Mouse (Mus musculus): ENCODE measurements around the gene Ikzf4. TPM values are rescaled to one million over a fixed set of nuclear protein-coding genes. Genes with fewer than 3 reads are reported as not detected.

The Ikzf4 gene
- polyA plus RNA-seq, 1 experiment from 2014 or later = 2.8 TPM

- Histone ChIP-seq H3K4me3 (no peak overlapping the region), H3K27me3 (ENCODE audit: low read depth, poor library complexity, severe bottlenecking) (0 out of 2 replicates have a peak, but pooled peaks cover 3% of the 10 kb centered on the region), H3K27ac (replicated peaks) (0 out of 2 replicates have a peak overlapping the region, but pooled peaks have one; percentile 13), H3K9me3 (replicated peaks) (no peaks in the 10 kb centered on the region), H3K36me3 (no peaks in the 10 kb centered on the region), H3K4me1 (peaks cover 6% of the 10 kb centered on the region)
- DNase-seq (ENCODE audit: low spot score) = no peak
- WGBS = 46% methylated on average over 9 of the region's 9 CpGs
Observed at GRCm38 (mm10) chr10:128659490-128659889, 13.7 kb upstream of the Ikzf4 start.

GRCm38 (mm10) chr10:128657844-128658243, 12.1 kb upstream of the Ikzf4 start:
- 62% methylated on average over 9 of the region's 9 CpGs for WGBS
- no peak for DNase-seq (ENCODE audit: low spot score)
- Histone ChIP-seq H3K36me3 (no peaks in the 10 kb centered on the region), H3K4me3 (no peak overlapping the region), H3K27me3 (ENCODE audit: low read depth, poor library complexity, severe bottlenecking) (0 out of 2 replicates have a peak, but pooled peaks cover 3% of the 10 kb centered on the region), H3K4me1 (peaks cover 6% of the 10 kb centered on the region), H3K9me3 (replicated peaks) (no peaks in the 10 kb centered on the region), H3K27ac (replicated peaks) (no peak overlapping the region)

GRCm38 (mm10) chr10:128656731-128657130, 10.9 kb upstream of the Ikzf4 start:
- no peak for DNase-seq (ENCODE audit: low spot score)
- 0 out of 2 replicates have a peak, but pooled peaks cover 3% of the 10 kb centered on the region for H3K27me3 ChIP-seq (ENCODE audit: low read depth, poor library complexity, severe bottlenecking)
- H3K27ac ChIP-seq (replicated peaks) = no peak overlapping the region
- peaks cover 6% of the 10 kb centered on the region for H3K4me1 ChIP-seq
- no peaks in the 10 kb centered on the region for H3K9me3 ChIP-seq (replicated peaks)
- 86% methylated on average over 1 of the region's 1 CpGs for WGBS
- H3K4me3 ChIP-seq = no peak overlapping the region
- no peaks in the 10 kb centered on the region for H3K36me3 ChIP-seq

DNA sequence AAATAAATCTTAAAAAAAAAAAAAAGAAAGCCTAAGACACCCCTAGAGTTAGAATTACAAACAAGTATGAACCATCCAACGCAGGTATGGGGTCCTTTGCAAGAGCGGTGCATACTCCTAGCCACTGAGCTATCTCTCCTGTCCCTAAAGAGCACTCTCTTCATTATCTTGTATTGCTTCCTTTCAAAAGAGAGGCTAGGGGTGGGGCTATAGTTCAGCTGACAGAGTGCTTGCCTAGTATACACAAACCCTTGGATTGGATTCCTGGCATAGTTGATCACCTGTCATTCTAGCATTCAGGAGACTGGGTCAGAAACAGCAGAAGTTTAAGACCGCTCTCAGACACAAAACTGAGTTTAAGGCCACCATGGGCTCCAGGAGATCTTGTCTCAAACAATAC, 9.5 kb upstream of the Ikzf4 start:
- no peaks in the 10 kb centered on the region for H3K9me3 ChIP-seq (replicated peaks)
- 83% methylated on average over 3 of the region's 3 CpGs for WGBS
- DNase-seq (ENCODE audit: low spot score) = no peak
- H3K4me1 ChIP-seq = peaks cover 6% of the 10 kb centered on the region
- H3K4me3 ChIP-seq = no peak overlapping the region
- H3K27me3 ChIP-seq (ENCODE audit: low read depth, poor library complexity, severe bottlenecking) = 0 out of 2 replicates have a peak, but pooled peaks cover 3% of the 10 kb centered on the region
- H3K36me3 ChIP-seq = no peaks in the 10 kb centered on the region
- H3K27ac ChIP-seq (replicated peaks) = no peak overlapping the region

DNA sequence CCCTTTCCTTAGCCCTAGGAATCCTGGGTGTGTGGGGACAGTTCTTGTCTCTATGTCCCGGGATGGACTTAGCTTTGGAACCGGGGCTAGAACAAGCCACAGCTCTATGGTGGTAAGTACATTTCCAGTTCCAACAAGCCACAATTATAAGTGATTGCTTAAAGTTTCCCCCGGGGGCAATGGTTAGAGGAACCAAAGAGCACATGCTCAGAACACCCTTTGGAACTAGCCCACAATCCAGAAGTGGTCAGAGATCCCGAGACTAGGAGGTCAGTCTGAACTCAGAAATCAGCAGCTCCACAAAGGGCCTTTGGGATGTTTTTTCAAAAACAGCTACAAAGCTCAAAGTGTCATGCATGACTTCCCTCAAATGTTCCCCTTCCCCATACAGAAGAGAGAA, 8.1 kb upstream of the Ikzf4 start:
- WGBS = 78% methylated on average over 4 of the region's 4 CpGs

DNA sequence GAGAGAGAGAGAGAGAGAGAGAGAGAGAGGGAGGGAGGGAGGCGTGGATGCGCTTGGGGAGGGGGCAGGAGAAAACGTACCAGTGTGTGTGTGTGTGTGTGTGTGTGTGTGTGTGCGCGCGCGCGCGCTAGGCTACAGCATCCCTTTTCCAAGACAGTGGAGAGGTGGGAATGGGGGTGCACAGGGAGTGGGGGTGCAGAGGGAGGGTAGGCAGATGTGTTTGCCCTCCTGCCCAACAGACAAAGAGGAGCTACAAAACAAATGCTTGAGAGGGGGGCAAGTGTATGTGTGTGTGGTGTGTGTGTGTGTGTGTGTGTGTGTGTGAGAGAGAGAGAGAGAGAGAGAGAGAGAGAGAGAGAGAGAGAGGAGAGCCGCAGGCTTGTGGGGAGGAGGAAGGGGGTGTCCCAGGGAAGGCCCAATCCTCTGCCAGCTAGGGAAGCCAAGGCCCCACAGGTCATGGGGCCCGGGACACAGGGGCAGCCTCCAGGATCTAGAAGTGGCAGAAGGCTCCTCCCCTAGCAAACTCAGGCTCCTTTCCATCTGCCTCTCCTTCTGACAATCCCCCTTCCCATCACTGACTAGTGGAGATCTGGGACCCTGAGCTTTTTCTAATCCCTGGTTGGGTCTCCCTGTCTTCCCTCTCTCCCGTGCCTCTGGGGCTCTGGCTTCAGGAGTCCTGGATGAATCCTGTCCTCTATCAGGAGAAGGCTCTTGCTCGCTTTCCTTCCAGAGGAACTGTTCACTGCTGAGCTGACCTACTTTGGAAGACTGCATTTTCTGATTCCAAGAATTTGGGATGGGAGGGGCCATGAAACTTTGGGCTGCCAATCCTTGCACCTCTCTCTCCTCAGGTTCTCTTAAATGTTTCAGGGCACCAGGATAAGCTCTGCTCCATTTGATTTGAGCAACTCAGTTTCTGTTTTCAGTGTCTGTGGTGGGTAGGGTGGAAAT, 623 bp upstream of the Ikzf4 start:
- Histone ChIP-seq H3K27me3 (ENCODE audit: low read depth, poor library complexity, severe bottlenecking) (peaks cover 18% of the 10 kb centered on the region), H3K4me3 (peak overlapping the region; percentile 61), H3K4me1 (peaks cover 38% of the 10 kb centered on the region), H3K9me3 (replicated peaks) (no peaks in the 10 kb centered on the region), H3K36me3 (peaks cover 6% of the 10 kb centered on the region), H3K27ac (replicated peaks) (peak overlapping the region; percentile 81)
- 5% methylated on average over 12 of the region's 13 CpGs for WGBS
- peak; percentile 62 for DNase-seq (ENCODE audit: low spot score)

More for the DNA sequence above, 8.1 kb upstream of the Ikzf4 start:
- no peaks in the 10 kb centered on the region for H3K36me3 ChIP-seq
- no peak for DNase-seq (ENCODE audit: low spot score)
- H3K9me3 ChIP-seq (replicated peaks) = no peaks in the 10 kb centered on the region
- no peak overlapping the region for H3K27ac ChIP-seq (replicated peaks)
- no peak overlapping the region for H3K4me3 ChIP-seq
- no peaks in the 10 kb centered on the region; the same call in 1 of the 2 replicates for H3K4me1 ChIP-seq
- H3K27me3 ChIP-seq (ENCODE audit: low read depth, poor library complexity, severe bottlenecking) = no peaks in the 10 kb centered on the region

GRCm38 (mm10) chr10:128642749-128643148, 3.0 kb downstream of the Ikzf4 start:
- no peak for DNase-seq (ENCODE audit: low spot score)
- 88% methylated on average over 6 of the region's 6 CpGs for WGBS
- H3K27me3 ChIP-seq (ENCODE audit: low read depth, poor library complexity, severe bottlenecking) = peaks cover 18% of the 10 kb centered on the region
- peaks cover 36% of the 10 kb centered on the region for H3K36me3 ChIP-seq
- no peaks in the 10 kb centered on the region for H3K9me3 ChIP-seq (replicated peaks)
- no peak overlapping the region for H3K27ac ChIP-seq (replicated peaks)
- peaks cover 38% of the 10 kb centered on the region for H3K4me1 ChIP-seq
- H3K4me3 ChIP-seq = no peak overlapping the region

- no peak for DNase-seq (ENCODE audit: low spot score)
- Histone ChIP-seq H3K27me3 (ENCODE audit: low read depth, poor library complexity, severe bottlenecking) (peaks cover 18% of the 10 kb centered on the region), H3K36me3 (peaks cover 36% of the 10 kb centered on the region), H3K4me3 (no peak overlapping the region), H3K9me3 (replicated peaks) (no peaks in the 10 kb centered on the region), H3K27ac (replicated peaks) (no peak overlapping the region), H3K4me1 (peaks cover 40% of the 10 kb centered on the region)
- 81% methylated on average over 7 of the region's 7 CpGs for WGBS
Observed at GRCm38 (mm10) chr10:128641871-128642270, 3.9 kb downstream of the Ikzf4 start.

DNA sequence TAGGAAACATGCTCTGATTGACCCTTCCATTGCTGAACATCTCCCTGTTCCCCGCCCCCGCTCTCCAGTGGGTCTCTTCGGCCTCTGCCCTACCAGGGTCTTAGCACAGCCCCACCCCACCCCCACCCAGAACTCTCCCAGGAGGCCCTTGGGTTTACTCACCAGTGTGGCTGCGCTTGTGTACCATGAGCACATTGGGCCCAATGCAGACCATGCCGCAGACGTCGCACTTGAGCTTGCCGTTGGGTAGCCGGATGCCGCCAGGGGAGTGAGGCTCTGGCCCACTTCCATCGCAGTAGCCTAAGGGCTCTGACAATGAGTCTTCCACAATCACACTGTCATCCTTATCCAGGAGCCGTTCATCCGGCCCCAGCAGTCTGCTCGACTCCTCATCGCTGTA, 4.9 kb downstream of the Ikzf4 start:
- Histone ChIP-seq H3K4me1 (peaks cover 36% of the 10 kb centered on the region), H3K27me3 (ENCODE audit: low read depth, poor library complexity, severe bottlenecking) (peaks cover 18% of the 10 kb centered on the region), H3K36me3 (peaks cover 42% of the 10 kb centered on the region), H3K9me3 (replicated peaks) (no peaks in the 10 kb centered on the region), H3K27ac (replicated peaks) (no peak overlapping the region), H3K4me3 (no peak overlapping the region)
- no peak for DNase-seq (ENCODE audit: low spot score)
- 94% methylated on average over 15 of the region's 15 CpGs for WGBS

DNA sequence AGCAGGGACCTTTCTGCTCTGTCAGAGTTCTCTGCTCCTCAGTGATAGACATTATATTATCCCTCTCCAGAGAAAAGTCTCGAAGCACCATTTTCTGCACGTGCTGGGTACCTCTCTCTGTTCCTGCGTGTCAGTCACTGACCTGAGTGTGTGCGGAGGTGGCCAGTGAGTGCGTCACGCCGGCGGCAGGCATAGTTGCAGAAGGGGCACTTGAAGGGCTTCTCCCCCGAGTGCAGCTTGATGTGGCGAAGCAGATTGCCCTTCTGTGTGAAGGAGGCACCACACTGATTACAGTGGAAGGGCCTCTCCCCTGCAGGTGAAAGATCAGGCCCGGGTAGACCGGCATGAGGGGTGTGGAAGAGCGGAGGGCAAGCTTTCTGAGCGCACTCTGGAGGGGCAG, 5.8 kb downstream of the Ikzf4 start:
- DNase-seq (ENCODE audit: low spot score) = no peak
- Histone ChIP-seq H3K4me3 (no peak overlapping the region), H3K36me3 (peaks cover 51% of the 10 kb centered on the region), H3K27me3 (ENCODE audit: low read depth, poor library complexity, severe bottlenecking) (peaks cover 13% of the 10 kb centered on the region), H3K4me1 (peaks cover 28% of the 10 kb centered on the region), H3K27ac (replicated peaks) (no peak overlapping the region), H3K9me3 (replicated peaks) (no peaks in the 10 kb centered on the region)
- WGBS = 88% methylated on average over 14 of the region's 14 CpGs

DNA sequence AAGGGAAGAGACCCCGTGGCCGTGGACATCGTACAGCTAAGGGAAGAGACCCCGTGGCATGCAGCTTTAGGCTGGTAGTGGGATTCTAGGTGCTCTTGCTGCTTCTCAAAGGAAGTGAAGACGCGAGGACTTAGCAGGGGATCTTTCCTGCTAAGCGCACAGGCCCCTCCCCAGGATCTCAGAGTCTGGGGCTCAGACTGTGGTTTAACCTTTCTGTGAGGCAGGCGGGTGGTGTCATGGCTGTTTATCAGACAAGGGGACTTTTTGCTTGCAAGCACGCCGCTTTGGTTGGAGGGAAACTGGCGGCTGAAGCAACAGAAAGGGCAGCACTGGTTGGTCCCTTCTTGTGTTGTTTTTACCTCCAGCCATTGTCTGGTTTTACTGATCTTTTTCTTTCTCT, 8.8 kb downstream of the Ikzf4 start:
- Histone ChIP-seq H3K36me3 (peaks cover 63% of the 10 kb centered on the region), H3K27me3 (ENCODE audit: low read depth, poor library complexity, severe bottlenecking) (no peaks in the 10 kb centered on the region), H3K9me3 (replicated peaks) (no peaks in the 10 kb centered on the region), H3K4me3 (peak overlapping the region; percentile 9; the same call in 1 of the 2 replicates), H3K27ac (replicated peaks) (peak overlapping the region; percentile 24), H3K4me1 (peaks cover 15% of the 10 kb centered on the region)
- peak; percentile 41 for DNase-seq (ENCODE audit: low spot score)
- 7% methylated on average over 11 of the region's 11 CpGs for WGBS

- H3K9me3 ChIP-seq (replicated peaks) = no peaks in the 10 kb centered on the region
- H3K36me3 ChIP-seq = peaks cover 60% of the 10 kb centered on the region
- no peak for DNase-seq (ENCODE audit: low spot score)
- 49% methylated on average over 6 of the region's 6 CpGs for WGBS
- H3K27ac ChIP-seq (replicated peaks) = peak overlapping the region; percentile 24
- no peaks in the 10 kb centered on the region for H3K27me3 ChIP-seq (ENCODE audit: low read depth, poor library complexity, severe bottlenecking)
- H3K4me3 ChIP-seq = peak overlapping the region; percentile 9; the same call in 1 of the 2 replicates
- H3K4me1 ChIP-seq = peaks cover 20% of the 10 kb centered on the region
Observed at GRCm38 (mm10) chr10:128636561-128636960, 9.2 kb downstream of the Ikzf4 start.

GRCm38 (mm10) chr10:128635697-128636096, 10.1 kb downstream of the Ikzf4 start:
- Histone ChIP-seq H3K27ac (replicated peaks) (no peak overlapping the region), H3K36me3 (peaks cover 51% of the 10 kb centered on the region), H3K4me1 (peaks cover 21% of the 10 kb centered on the region), H3K9me3 (replicated peaks) (no peaks in the 10 kb centered on the region), H3K4me3 (no peak overlapping the region), H3K27me3 (ENCODE audit: low read depth, poor library complexity, severe bottlenecking) (no peaks in the 10 kb centered on the region)
- no peak for DNase-seq (ENCODE audit: low spot score)
- 94% methylated on average over 13 of the region's 13 CpGs for WGBS

Data from midbrain, embryonic 10.5 days (tissue).